Mouse (Mus musculus): ENCODE measurements at regions not wholly inside any gene's neighbourhood (a gene's known extent, or its start where the extent isn't known, plus 50 kb on each side); places are given as distances from the start of the nearest gene placed in this dataset.

DNA sequence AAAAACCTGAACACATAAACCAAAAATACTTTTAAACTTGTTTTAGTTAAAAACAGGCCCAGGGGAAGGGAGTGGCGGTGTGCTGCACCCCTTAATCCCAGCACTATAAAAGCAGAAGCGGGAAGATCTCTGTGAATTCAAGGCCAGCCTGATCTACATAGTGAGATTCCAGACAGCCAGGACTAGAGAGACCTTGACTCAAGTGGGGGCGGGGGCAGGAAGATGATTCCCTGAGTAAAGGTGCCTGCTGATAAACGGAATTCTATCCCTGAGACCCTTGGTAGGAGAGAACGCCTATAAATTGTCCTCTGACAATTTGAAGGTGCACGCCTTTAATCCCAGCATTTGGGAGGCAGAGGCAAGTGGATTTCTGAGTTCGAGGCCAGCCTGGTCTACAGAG is 53.4 kb upstream of the Larp1 start:
- TF ChIP-seq GATA1 (IDR thresholded peaks at IDR 0.05; ENCODE audit: low read length) (no peak), TAL1 (IDR thresholded peaks at IDR 0.05; ENCODE audit: low read length) (no peak)

Data from erythroblast, embryonic 14.5 days (primary cell).